Mouse (Mus musculus): ENCODE measurements at regions not wholly inside any gene's neighbourhood (a gene's known extent, or its start where the extent isn't known, plus 50 kb on each side); places are given as distances from the start of the nearest gene placed in this dataset.

DNA sequence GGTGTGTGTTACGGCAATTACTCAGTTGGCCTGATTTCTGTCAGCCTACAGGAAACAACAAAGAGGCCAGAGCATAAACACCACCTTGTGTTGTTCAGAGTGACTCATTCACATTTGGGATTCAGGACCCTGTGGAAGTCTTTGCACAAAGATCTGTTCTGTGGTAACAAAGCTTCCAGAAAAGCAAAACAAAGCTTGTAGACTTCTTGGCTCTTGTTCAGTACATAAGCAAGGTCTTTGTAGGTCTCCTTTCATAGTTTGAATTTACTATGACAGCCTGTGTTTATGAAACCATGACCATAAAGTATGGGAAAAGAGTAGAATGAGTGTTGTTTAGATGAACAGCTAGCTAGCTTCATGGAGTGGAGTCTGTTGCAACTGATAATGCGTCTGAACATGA, 461.9 kb downstream of the Ofcc1 start:
- Histone ChIP-seq H3K4me1 (ENCODE audit: control insufficient read depth, insufficient read depth, low read length) (no peaks in the 10 kb centered on the region), H3K4me2 (ENCODE audit: low read depth, severe bottlenecking) (no peak overlapping the region), H3K9me3 (ENCODE audit: control insufficient read depth, low read length) (no peaks in the 10 kb centered on the region), H3K27me3 (ENCODE audit: control insufficient read depth, insufficient read depth, low read length) (no peaks in the 10 kb centered on the region), H3K36me3 (ENCODE audit: control insufficient read depth, insufficient read depth, low read length) (no peaks in the 10 kb centered on the region), H3K4me3 (ENCODE audit: low read depth, low read length) (no peak overlapping the region), H3K27ac (replicated peaks; ENCODE audit: low read depth, low read length) (no peak overlapping the region), H3K9ac (ENCODE audit: low read length) (no peak overlapping the region)
- DNase-seq (ENCODE audit: low spot score), result no peak
- WGBS, result 91% methylated on average over 2 of the region's 2 CpGs
- no peak for ATAC-seq (ENCODE audit: insufficient number of reproducible peaks, low FRiP score, low TSS enrichment, low read depth)

- ATAC-seq (ENCODE audit: insufficient number of reproducible peaks, low FRiP score, low TSS enrichment, low read depth) (no peak), DNase-seq (ENCODE audit: low spot score) (no peak)
- Histone ChIP-seq H3K4me3 (ENCODE audit: low read depth, low read length) (no peak overlapping the region), H3K9ac (ENCODE audit: low read length) (no peak overlapping the region), H3K27ac (replicated peaks; ENCODE audit: low read depth, low read length) (no peak overlapping the region), H3K4me2 (ENCODE audit: low read depth, severe bottlenecking) (no peak overlapping the region), H3K27me3 (ENCODE audit: control insufficient read depth, insufficient read depth, low read length) (no peaks in the 10 kb centered on the region), H3K36me3 (ENCODE audit: control insufficient read depth, insufficient read depth, low read length) (no peaks in the 10 kb centered on the region), H3K9me3 (ENCODE audit: control insufficient read depth, low read length) (no peaks in the 10 kb centered on the region), H3K4me1 (ENCODE audit: control insufficient read depth, insufficient read depth, low read length) (no peaks in the 10 kb centered on the region)
- WGBS, result 89% methylated on average over 5 of the region's 5 CpGs
Observed at GRCm38 (mm10) chr13:39898412-39898979, 462.8 kb downstream of the Ofcc1 start.

GRCm38 (mm10) chr13:39894159-39894558, 467.1 kb downstream of the Ofcc1 start:
- Histone ChIP-seq H3K9me3 (ENCODE audit: control insufficient read depth, low read length) (no peaks in the 10 kb centered on the region), H3K9ac (ENCODE audit: low read length) (no peak overlapping the region), H3K4me1 (ENCODE audit: control insufficient read depth, insufficient read depth, low read length) (no peaks in the 10 kb centered on the region), H3K27ac (replicated peaks; ENCODE audit: low read depth, low read length) (no peak overlapping the region), H3K4me3 (ENCODE audit: low read depth, low read length) (no peak overlapping the region), H3K4me2 (ENCODE audit: low read depth, severe bottlenecking) (no peak overlapping the region), H3K27me3 (ENCODE audit: control insufficient read depth, insufficient read depth, low read length) (no peaks in the 10 kb centered on the region), H3K36me3 (ENCODE audit: control insufficient read depth, insufficient read depth, low read length) (no peaks in the 10 kb centered on the region)
- no peak for ATAC-seq (ENCODE audit: insufficient number of reproducible peaks, low FRiP score, low TSS enrichment, low read depth)
- WGBS, result 64% methylated on average over 5 of the region's 5 CpGs
- no peak for DNase-seq (ENCODE audit: low spot score)

DNA sequence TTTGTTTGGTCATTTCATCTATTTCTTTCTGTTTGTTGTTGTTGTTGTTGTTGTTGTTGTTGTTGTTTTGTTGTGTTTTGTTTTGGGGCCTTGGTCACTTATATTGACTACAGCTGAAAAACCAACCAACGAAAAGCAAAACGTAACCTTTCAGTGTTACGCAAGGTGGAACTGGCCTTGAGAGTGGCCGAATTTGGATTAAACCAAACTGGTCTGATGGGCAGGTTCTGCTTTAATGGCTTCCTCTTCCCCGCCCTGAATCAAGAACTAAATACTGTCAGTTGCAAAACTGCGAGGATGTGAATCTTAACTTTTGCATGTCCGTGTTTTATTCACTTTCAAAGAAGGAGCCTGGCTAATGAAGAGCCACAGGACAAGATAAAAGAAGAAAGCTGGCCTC, 480.2 kb downstream of the Ofcc1 start:
- H3K4me2 ChIP-seq (ENCODE audit: low read depth, severe bottlenecking), result no peak overlapping the region
- DNase-seq (ENCODE audit: low spot score) (no peak), ATAC-seq (ENCODE audit: insufficient number of reproducible peaks, low FRiP score, low TSS enrichment, low read depth) (no peak)
- H3K9me3 ChIP-seq (ENCODE audit: control insufficient read depth, low read length), result no peaks in the 10 kb centered on the region
- H3K27ac ChIP-seq (replicated peaks; ENCODE audit: low read depth, low read length), result no peak overlapping the region
- no peak overlapping the region for H3K4me3 ChIP-seq (ENCODE audit: low read depth, low read length)
- WGBS, result 91% methylated on average over 7 of the region's 7 CpGs
- no peak overlapping the region for H3K9ac ChIP-seq (ENCODE audit: low read length)
- H3K27me3 ChIP-seq (ENCODE audit: control insufficient read depth, insufficient read depth, low read length), result no peaks in the 10 kb centered on the region
- H3K36me3 ChIP-seq (ENCODE audit: control insufficient read depth, insufficient read depth, low read length), result no peaks in the 10 kb centered on the region
- no peaks in the 10 kb centered on the region for H3K4me1 ChIP-seq (ENCODE audit: control insufficient read depth, insufficient read depth, low read length)

DNA sequence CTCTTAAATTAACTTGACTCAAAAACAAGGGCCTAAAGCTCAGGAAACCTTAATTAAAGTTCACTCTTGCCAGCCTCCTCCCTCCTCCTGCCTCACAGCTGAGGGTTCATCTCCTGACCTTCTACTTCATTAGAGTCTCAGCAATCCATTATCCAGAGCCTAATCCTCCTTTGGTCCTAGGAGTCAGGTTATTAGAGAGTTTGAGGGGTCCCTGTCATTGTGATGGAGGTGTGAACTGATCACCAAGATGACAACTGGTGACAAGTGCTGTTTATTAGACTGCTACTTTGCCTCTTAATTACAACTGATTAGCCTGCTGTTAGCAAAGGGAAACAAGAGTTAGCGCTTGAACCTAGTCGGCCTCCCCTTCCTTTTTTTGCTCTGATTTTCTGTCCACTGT, 481.1 kb downstream of the Ofcc1 start:
- Histone ChIP-seq H3K9ac (ENCODE audit: low read length) (no peak overlapping the region), H3K4me3 (ENCODE audit: low read depth, low read length) (no peak overlapping the region), H3K27ac (replicated peaks; ENCODE audit: low read depth, low read length) (no peak overlapping the region), H3K4me2 (ENCODE audit: low read depth, severe bottlenecking) (no peak overlapping the region), H3K36me3 (ENCODE audit: control insufficient read depth, insufficient read depth, low read length) (no peaks in the 10 kb centered on the region), H3K27me3 (ENCODE audit: control insufficient read depth, insufficient read depth, low read length) (no peaks in the 10 kb centered on the region), H3K4me1 (ENCODE audit: control insufficient read depth, insufficient read depth, low read length) (no peaks in the 10 kb centered on the region), H3K9me3 (ENCODE audit: control insufficient read depth, low read length) (no peaks in the 10 kb centered on the region)
- DNase-seq (ENCODE audit: low spot score) (no peak), ATAC-seq (ENCODE audit: insufficient number of reproducible peaks, low FRiP score, low TSS enrichment, low read depth) (no peak)
- 36% methylated on average over 2 of the region's 2 CpGs for WGBS

DNA sequence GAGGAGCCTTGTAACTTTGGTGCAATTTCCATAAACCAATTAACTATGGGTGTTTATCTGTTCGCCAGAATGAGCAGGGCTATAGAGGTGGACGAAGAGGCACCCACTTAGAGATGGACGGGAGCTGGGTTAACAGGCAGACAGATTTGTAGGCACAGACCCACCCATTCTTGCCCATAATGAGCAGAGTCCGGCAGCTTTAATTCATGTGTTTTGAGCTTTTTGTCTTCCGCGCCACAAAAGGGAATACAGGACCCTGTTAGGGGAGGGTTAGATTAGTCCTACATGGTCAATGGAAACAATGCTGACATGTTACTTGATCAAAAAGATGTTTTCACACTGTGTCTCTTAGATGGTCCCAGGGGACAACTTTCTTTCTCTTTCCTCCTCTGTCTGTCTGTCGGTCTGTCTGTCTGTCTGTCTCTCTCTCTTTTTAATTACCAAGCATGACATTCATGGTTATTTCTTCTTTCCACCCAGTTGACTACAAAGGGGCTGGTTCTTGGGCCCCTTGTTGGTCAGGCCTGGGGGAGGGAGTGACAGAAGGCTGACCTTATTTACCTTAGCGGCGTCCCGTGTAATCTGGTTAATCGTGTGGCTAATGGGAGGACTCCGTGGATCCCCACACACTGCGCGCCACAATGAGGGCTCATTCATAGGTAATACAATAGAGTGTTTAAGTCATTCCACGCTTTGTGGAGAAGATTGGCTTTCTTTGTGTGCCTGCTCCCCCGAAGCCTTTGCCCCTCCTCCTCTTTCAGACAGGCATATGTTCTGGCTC, 483.7 kb downstream of the Ofcc1 start:
- Histone ChIP-seq H3K27me3 (ENCODE audit: control insufficient read depth, insufficient read depth, low read length) (no peaks in the 10 kb centered on the region), H3K4me1 (ENCODE audit: control insufficient read depth, insufficient read depth, low read length) (no peaks in the 10 kb centered on the region), H3K9ac (ENCODE audit: low read length) (no peak overlapping the region), H3K4me2 (ENCODE audit: low read depth, severe bottlenecking) (no peak overlapping the region), H3K9me3 (ENCODE audit: control insufficient read depth, low read length) (no peaks in the 10 kb centered on the region), H3K4me3 (ENCODE audit: low read depth, low read length) (no peak overlapping the region), H3K27ac (replicated peaks; ENCODE audit: low read depth, low read length) (no peak overlapping the region), H3K36me3 (ENCODE audit: control insufficient read depth, insufficient read depth, low read length) (no peaks in the 10 kb centered on the region)
- ATAC-seq (ENCODE audit: insufficient number of reproducible peaks, low FRiP score, low TSS enrichment, low read depth) (no peak), DNase-seq (ENCODE audit: low spot score) (no peak)
- WGBS, result 84% methylated on average over 16 of the region's 16 CpGs

- H3K36me3 ChIP-seq (ENCODE audit: control insufficient read depth, insufficient read depth, low read length), result no peaks in the 10 kb centered on the region
- 0 out of 2 replicates have a peak, but pooled peaks cover 3% of the 10 kb centered on the region for H3K4me1 ChIP-seq (ENCODE audit: control insufficient read depth, insufficient read depth, low read length)
- no peak overlapping the region for H3K4me3 ChIP-seq (ENCODE audit: low read depth, low read length)
- H3K27me3 ChIP-seq (ENCODE audit: control insufficient read depth, insufficient read depth, low read length), result no peaks in the 10 kb centered on the region
- no peak overlapping the region for H3K4me2 ChIP-seq (ENCODE audit: low read depth, severe bottlenecking)
- H3K27ac ChIP-seq (replicated peaks; ENCODE audit: low read depth, low read length), result no peak overlapping the region
- no peak overlapping the region for H3K9ac ChIP-seq (ENCODE audit: low read length)
- no peaks in the 10 kb centered on the region for H3K9me3 ChIP-seq (ENCODE audit: control insufficient read depth, low read length)
- ATAC-seq (ENCODE audit: insufficient number of reproducible peaks, low FRiP score, low TSS enrichment, low read depth) (no peak), DNase-seq (ENCODE audit: low spot score) (no peak)
- 64% methylated on average over 6 of the region's 6 CpGs for WGBS
Observed at GRCm38 (mm10) chr13:39852257-39852800, 508.9 kb downstream of the Ofcc1 start.

DNA sequence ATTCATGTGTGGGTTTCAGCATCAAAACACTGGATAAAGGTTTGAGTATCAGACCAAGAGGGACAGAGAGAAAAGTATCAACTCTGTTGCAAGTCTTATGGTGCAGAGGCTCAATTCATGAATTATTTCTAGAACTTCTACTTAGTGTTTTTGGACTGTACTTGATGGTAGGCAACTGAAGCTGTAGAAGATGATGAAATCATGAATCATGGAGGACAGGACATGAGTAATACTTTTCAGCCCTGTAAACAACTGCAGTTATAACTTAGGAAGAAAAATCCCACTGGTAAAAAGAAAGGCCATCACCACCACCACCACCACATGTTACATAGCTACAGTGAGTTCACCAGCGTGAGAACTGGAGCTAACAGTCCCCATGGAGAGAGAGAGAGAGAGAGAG, 511.9 kb downstream of the Ofcc1 start:
- Histone ChIP-seq H3K9ac (ENCODE audit: low read length) (no peak overlapping the region), H3K4me2 (ENCODE audit: low read depth, severe bottlenecking) (no peak overlapping the region), H3K4me3 (ENCODE audit: low read depth, low read length) (no peak overlapping the region), H3K4me1 (ENCODE audit: control insufficient read depth, insufficient read depth, low read length) (0 out of 2 replicates have a peak, but pooled peaks cover 3% of the 10 kb centered on the region), H3K27me3 (ENCODE audit: control insufficient read depth, insufficient read depth, low read length) (no peaks in the 10 kb centered on the region), H3K9me3 (ENCODE audit: control insufficient read depth, low read length) (no peaks in the 10 kb centered on the region), H3K27ac (replicated peaks; ENCODE audit: low read depth, low read length) (no peak overlapping the region), H3K36me3 (ENCODE audit: control insufficient read depth, insufficient read depth, low read length) (no peaks in the 10 kb centered on the region)
- no peak for DNase-seq (ENCODE audit: low spot score)
- ATAC-seq (ENCODE audit: insufficient number of reproducible peaks, low FRiP score, low TSS enrichment, low read depth), result no peak
- WGBS, result 84% methylated on average over 1 of the region's 1 CpGs

Measured in limb, embryonic 11.5 days (tissue).